Mouse (Mus musculus) layer of hippocampus, postnatal 14 days (tissue): ENCODE measurements around the gene Bpifb4. TPM values are rescaled to one million over a fixed set of nuclear protein-coding genes. Genes with fewer than 3 reads are reported as not detected.

ENCODE experiments used
- DNase-seq, 2 experiments: peaks; one replicate each; pipeline ENCODE4 v3.0.0; 2021 to 2022; ENCODE audit warnings: low spot score in 2 of 2, mixed read lengths in 1 of 2
- total RNA-seq, 2 experiments: library from RNA; stranded (reverse); gene quantifications; 2 replicates each; pipeline ENCODE4 v1.2.3; 2021

Bpifb4 gene
- total RNA-seq, 2 experiments from 2014 or later, result not detected

DNA sequence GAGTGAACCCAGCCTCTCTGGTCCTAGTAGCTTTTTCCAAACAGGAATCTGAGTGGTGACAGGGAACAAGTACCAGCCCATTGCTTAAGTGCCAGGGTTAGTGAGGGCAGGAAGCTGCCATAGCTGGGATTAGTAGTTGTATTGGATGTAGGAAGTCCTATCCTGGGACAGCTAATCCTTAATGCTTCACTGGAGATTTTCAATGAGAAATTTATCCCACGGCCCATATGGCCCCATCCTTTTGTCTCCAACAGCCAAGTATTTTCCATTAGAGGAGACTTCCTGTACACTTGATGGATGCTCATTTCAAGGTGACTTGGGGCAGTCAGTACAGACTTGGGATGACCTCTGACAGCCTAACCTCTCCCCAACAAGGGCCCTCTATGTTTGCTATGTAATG, 66.4 kb downstream of the Bpifb4 start:
- DNase-seq, result no peak

DNA sequence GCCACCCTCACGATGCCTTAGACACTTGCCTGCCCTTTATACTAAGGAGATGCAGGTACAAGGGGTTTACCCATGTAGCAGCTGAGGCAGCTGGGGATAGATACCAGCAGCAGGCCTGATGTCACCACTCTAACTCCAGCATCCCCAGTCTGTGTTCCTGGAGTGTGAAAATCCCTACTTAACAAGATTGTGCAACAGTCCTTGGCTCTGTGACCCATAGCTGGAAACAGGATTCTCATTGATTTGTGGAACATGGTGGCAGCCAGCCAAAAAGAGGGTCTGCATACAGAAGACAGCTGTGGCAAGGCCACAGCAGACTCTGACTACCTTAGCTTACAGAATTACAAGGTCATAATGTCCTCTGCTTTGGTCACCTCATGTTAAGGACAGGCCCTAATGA, 67.1 kb downstream of the Bpifb4 start:
- no peak for DNase-seq

DNA sequence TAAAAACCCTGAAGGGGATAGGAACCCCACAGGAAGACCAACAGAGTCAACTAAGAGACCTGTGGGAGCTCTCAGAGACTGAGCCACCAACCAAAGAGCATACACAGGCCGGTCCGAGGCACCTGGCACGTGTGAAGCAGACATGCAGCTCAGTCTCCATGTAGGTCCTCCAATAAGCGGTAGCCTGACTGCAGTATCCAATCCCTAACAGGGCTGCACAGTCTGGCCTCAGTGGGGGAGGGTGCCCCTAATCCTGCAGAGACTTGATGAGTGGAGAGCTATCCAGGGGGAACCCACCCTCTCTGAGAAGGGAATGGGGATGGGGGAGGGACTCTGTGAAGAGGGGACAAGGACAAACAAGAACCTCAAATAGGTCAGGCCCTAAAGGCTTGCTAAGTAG, 67.7 kb downstream of the Bpifb4 start:
- DNase-seq, result no peak

DNA sequence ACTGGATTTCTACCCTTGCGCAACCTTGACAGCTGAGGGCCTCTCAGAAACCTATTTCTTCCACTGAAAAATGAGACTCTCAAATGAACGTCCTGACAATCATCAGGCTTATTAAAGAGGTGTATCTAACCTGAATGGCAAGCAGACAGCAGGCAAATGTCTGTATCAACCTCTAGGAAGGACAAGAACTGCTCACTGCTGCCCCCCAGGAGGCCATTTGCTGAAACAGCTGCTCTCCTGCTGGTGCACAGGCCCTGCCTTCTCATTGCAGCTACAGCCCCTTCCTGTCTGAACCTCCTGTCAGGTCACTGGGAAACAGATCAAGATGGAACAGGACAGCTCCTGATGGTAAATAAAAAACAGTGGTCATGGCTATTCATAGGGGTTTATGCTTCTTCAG, 68.3 kb downstream of the Bpifb4 start:
- DNase-seq, result no peak

DNA sequence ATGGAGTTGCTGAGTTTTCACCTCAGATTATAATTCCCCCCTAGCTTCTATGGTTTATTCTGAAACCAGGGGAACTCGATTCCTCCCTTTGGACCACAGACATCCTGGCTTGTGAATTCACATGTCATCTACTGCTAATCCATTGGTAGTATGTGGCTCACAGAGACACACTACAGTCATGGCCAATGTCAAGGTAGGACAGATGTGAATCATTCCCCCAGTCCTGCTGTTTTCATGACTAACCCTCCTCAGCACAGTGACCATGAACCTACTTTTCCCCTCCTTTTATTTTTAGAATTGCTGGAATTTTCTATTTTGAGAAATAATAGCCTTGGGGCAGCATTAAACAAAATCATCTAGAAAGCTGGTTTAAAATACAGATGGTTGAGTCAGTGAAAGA, 69.4 kb downstream of the Bpifb4 start:
- DNase-seq, result no peak

DNA sequence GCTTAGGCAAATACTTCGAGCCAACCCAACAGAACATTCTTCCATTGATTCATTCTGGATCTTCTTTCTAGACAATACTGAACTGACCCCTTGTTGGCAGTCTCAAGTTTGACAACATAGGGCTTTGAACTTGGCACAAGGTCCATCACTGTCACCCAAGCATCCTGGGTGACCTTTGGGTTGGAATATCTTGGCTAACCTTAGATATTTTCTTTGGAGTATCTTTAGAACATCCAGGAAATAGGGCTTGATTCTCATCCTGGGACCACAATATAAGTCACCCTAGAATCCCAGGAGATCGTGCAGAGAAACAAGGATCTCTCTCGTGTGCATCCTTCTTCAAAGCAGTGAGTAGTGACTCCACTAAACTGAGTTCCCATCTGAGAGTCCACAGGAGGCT, 70.0 kb downstream of the Bpifb4 start, which contains the start of gene Bpifa2:
Gene Bpifa2 (plus strand): TSS at position 301 of the 400 bp plus-strand sequence.
- no peak for DNase-seq

Other genes with a start within 250 kb of the Bpifb4 start
- under 1 TPM in 1 of 2 experiments, not detected in 1; 0.14 TPM for gene Dnmt3c, start 241.6 kb upstream of the Bpifb4 start, total RNA-seq
- gene Mapre1, start 196.9 kb upstream of the Bpifb4 start, total RNA-seq, result 100 to 1,000 TPM; 137 to 140 TPM
- under 1 TPM; 0.14 to 0.41 TPM for gene Efcab8, start 158.3 kb upstream of the Bpifb4 start, total RNA-seq
- gene Sun5, start 67.1 kb upstream of the Bpifb4 start, total RNA-seq, result not detected
- gene Bpifb2, start 63.2 kb upstream of the Bpifb4 start, total RNA-seq, result not detected
- gene Bpifb6, start 37.8 kb upstream of the Bpifb4 start, total RNA-seq, result not detected
- not detected for gene Bpifb3, start 20.0 kb upstream of the Bpifb4 start, total RNA-seq
- not detected for gene Bpifa6, start 36.7 kb downstream of the Bpifb4 start, total RNA-seq
- gene Bpifa2, start 70.1 kb downstream of the Bpifb4 start, total RNA-seq, result not detected
- gene Bpifa3, start 192.1 kb downstream of the Bpifb4 start, total RNA-seq, result not detected
- gene Bpifa1, start 204.7 kb downstream of the Bpifb4 start, total RNA-seq, result not detected
- gene Bpifa5, start 224.4 kb downstream of the Bpifb4 start, total RNA-seq, result not detected